Mouse (Mus musculus): ENCODE data around the gene Krt42.
"Not testable (repeated sequence)": the region's sequence is repeated elsewhere in the genome, so short reads cannot be mapped to it uniquely, and the experiment has no call there.

Gene Krt42

GRCm38 (mm10) chr11:100269821-100270332, at the start of gene Krt42:
Krt42 (minus strand) TSS chr11:100269871.
- no peak for DNase-seq

- peak; percentile 32 for DNase-seq
Measured at GRCm38 (mm10) chr11:100318529-100319451, 49.1 kb upstream of the Krt42 start.

- DNase-seq, result no peak
Measured at GRCm38 (mm10) chr11:100317826-100318380, 48.2 kb upstream of the Krt42 start.

- DNase-seq, result no peak
Measured at GRCm38 (mm10) chr11:100315439-100315838, 45.8 kb upstream of the Krt42 start.

GRCm38 (mm10) chr11:100313424-100313823, 43.8 kb upstream of the Krt42 start:
- DNase-seq, result no peak

GRCm38 (mm10) chr11:100312096-100312679, 42.5 kb upstream of the Krt42 start:
- DNase-seq, result no peak

- DNase-seq, result no peak
Measured at GRCm38 (mm10) chr11:100311656-100312055, 42.0 kb upstream of the Krt42 start.

- DNase-seq, result not testable (repeated sequence)
Measured at GRCm38 (mm10) chr11:100308672-100309071, 39.0 kb upstream of the Krt42 start.

- no peak for DNase-seq
Measured at GRCm38 (mm10) chr11:100307900-100308299, 38.2 kb upstream of the Krt42 start.

GRCm38 (mm10) chr11:100301292-100301691, 31.6 kb upstream of the Krt42 start:
- DNase-seq, result no peak

GRCm38 (mm10) chr11:100300293-100300692, 30.6 kb upstream of the Krt42 start:
- peak; percentile 86 for DNase-seq

- peak; percentile 93 for DNase-seq
Measured at GRCm38 (mm10) chr11:100298274-100299036, 28.8 kb upstream of the Krt42 start.

- DNase-seq, result peak; percentile 71
Measured at GRCm38 (mm10) chr11:100297801-100298200, 28.1 kb upstream of the Krt42 start.

GRCm38 (mm10) chr11:100295308-100295707, 25.6 kb upstream of the Krt42 start:
- peak; percentile 94 for DNase-seq

- no peak for DNase-seq
Measured at GRCm38 (mm10) chr11:100292884-100293283, 23.2 kb upstream of the Krt42 start.

- no peak for DNase-seq
Measured at GRCm38 (mm10) chr11:100290235-100290634, 20.6 kb upstream of the Krt42 start.

- no peak for DNase-seq
Measured at GRCm38 (mm10) chr11:100288942-100289341, 19.3 kb upstream of the Krt42 start.

GRCm38 (mm10) chr11:100287024-100287423, 17.4 kb upstream of the Krt42 start:
- no peak for DNase-seq

- no peak for DNase-seq
Measured at GRCm38 (mm10) chr11:100284988-100285387, 15.3 kb upstream of the Krt42 start.

- peak; percentile 92 for DNase-seq
Measured at GRCm38 (mm10) chr11:100282549-100282948, 12.9 kb upstream of the Krt42 start.

- peak; percentile 89 for DNase-seq
Measured at GRCm38 (mm10) chr11:100281596-100282544, 12.2 kb upstream of the Krt42 start.

GRCm38 (mm10) chr11:100278759-100279158, 9.1 kb upstream of the Krt42 start:
- no peak for DNase-seq

All from thymus, postnatal 4 days (tissue).